Mouse (Mus musculus): Measurements from ENCODE around the gene Glod4.

GRCm38 (mm10) chr11:76268001-76268459 lies 24.5 kb upstream of the Glod4 start:
- no peak for TF ChIP-seq GATA1 (IDR thresholded peaks at IDR 0.05; ENCODE audit: borderline replicate concordance, low read length)
- no peak for TF ChIP-seq FLI1 (IDR thresholded peaks at IDR 0.05; ENCODE audit: low read length)
